Mouse (Mus musculus): ENCODE data around the gene Srsf2. TPM values are rescaled to one million over a fixed set of nuclear protein-coding genes. Genes with fewer than 3 reads are reported as not detected.
"Not testable (repeated sequence)": the region's sequence is repeated elsewhere in the genome, so short reads cannot be mapped to it uniquely, and the experiment has no call there.

Gene Srsf2
- total RNA-seq, 2 experiments from 2014 or later = 315 to 845 TPM

DNA sequence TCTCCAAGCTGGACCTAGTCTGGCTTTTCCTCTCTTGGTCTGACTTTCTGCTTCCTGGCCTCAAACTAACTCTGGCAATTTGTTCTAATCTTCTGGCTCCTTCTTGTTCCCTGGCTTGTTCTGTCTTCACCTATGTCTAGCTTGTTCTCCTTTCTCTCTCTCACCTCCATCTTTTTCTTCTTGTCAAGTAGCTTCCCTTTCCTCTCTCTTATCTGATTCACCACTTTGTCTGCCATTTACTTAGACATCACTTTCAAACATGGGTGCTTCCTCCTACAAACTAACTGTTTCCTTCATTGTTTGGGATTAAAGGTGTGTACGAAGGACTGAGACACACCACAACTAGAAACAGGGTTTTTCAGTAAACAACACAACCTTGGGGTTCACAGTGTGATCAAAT, 17.9 kb downstream of the Srsf2 start:
- ATAC-seq (ENCODE audit: poor library complexity, severe bottlenecking) = no peak

DNA sequence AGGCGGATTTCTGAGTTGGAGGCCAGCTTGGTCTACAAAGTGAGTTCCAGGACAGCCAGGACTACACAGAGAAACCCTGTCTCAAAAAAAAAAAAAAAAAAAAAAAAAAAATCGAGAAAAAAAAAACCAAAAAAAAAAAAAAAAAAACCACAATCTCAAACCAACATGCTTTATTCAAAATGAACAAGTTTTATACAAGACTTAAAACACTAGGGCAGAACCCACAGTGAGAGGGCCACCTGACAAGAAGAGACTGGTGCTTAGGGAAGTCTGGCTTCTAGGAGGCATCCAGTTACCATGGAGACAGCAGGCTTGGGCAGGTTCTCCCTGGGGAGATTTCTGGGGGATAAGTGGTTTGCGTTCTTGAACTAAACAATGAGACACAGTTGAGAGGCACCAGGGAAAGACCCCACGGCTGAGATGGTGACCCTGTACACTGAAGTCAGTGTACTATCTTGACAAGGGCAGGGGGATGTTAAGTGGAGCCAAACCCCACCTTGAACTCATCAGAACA, 20.7 kb downstream of the Srsf2 start:
- ATAC-seq (ENCODE audit: poor library complexity, severe bottlenecking) = no peak

DNA sequence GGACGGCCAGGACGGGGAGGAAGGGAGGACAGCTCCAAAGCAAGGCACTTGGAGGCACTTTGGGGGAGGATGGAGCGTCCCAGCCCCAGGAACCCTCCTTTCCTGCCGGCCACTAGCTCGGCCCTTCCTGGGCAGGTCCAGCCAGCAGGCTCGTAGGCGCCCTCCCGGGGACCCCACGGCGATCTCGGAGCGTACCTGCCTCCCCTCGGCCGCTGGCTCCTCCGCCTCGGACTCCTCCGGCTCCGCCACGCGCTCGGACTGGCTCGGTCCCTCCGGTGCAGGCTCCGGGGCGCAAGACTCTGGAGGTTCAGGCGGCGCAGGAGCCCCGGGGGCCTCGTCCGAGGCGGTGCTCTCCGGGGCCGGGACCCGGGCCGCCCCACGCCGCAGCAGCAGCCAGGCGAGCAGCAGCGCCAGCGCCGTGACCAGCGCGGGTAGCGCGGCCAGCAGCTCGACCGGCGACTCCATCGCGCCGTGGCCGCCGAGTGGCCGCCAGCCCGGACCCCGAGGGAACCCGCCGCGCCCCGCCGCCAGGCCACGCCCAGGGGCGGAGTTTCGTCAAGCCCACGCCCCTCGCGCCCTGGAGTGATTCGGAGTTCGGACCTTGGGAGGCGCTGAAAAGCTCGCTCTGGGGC, 25.2 kb downstream of the Srsf2 start, which contains the start of gene Mxra7:
TSS of gene Mxra7 (minus strand) at position 513 of the 632 bp plus-strand sequence.
- ATAC-seq (ENCODE audit: poor library complexity, severe bottlenecking) = peak; percentile 82

DNA sequence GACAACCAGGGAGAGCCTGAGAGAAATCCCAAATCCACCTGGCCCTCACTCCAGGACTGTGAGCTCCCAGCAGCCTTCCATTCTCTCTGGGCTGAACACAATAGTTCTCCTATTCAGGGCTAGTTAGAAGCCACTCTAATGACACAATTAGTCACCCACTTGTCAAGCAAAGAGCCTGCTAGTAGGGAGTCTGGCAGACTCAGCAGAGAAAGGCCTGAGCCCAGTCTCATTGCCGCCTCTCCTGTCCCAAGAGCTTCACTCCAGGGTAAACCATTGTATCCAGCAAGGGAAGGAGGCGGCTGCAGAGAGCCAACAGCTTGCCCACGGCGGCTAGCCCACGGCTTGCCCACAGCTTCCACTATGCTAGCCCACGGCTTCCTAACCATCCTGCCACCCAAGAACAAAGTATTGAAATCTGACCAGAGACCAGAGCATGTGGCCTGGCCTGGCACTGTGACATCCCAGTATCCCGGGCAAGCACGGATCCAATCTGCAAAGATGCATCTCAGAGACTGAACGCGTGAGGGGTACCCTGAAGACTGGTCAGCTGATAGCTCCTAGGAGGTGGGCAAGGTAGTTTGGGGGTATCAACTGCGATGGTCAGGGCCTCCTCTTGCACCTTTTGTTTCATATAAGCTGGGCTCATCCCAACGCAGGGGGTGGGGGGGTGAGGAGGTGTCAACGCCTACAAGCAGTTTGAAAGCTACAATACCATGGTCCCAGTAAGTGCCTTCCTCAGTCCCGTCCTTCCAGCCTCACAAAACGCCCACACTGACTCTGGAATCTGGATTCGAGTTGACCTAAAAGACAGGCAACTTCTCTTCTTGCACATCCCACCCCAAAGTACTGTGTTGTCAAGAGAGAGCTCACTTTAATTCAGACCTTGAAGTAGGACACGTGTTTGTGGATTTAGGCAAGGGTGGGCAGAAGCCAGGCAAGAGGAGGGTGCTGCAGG, 26.1 kb downstream of the Srsf2 start:
- ATAC-seq (ENCODE audit: poor library complexity, severe bottlenecking) = no peak

DNA sequence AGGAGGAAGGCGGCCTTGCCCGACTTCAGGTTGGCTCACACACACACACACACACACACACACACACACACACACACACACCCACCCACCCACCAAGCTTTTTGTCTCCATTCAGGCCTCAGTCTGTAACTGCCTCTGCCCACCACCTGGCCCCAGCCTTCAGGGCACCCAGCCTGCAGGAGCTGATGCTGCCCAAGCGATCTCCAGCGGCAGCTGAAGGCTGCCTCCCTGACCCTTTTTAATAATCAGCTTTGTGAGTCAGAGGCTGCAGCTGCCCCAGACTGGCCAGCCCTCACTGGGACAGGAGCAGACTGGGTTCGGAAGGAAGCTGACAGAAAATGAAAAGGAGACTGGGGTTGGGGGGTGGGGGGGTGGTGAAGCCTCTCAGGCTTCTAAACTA, 27.7 kb downstream of the Srsf2 start:
- ATAC-seq (ENCODE audit: poor library complexity, severe bottlenecking) = no peak

DNA sequence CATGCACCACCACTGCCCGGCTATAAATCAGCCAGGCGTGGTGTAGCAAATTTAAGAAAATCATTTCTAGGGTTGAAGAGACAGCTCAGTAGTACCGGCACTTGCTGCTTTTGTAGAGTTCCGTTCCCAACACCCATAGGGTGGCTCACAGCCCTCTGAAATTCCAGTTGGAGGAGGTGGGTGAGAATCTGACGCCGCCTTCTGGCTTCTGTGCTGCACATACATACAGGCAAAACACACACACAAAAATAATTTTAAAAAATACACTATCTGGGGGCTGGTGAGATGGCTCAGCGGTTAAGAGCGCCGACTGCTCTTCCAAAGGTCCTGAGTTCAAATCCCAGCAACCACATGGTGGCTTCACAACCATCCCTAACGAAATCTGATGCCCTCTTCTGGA, 29.0 kb downstream of the Srsf2 start:
- not testable (repeated sequence) for ATAC-seq (ENCODE audit: poor library complexity, severe bottlenecking)

DNA sequence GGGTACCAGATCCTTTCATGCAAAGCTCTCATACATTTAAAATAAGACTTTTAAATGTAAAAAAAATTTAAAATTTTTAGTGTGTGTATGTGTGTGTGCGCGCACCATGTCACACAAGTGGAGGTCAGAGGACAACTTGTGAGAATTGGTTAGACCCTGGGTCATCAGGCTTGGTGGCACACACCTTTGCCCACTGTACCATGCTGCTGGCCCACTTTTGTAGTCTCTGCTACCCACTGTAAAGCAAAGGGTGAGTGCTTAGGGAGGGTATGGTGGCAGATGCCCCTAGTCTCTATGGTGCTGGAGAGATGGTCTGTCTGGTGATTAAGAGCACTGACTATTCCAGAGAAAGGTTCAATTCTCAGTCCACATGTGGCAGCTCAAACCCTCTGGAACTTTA, 29.6 kb downstream of the Srsf2 start:
- no peak for ATAC-seq (ENCODE audit: poor library complexity, severe bottlenecking)

DNA sequence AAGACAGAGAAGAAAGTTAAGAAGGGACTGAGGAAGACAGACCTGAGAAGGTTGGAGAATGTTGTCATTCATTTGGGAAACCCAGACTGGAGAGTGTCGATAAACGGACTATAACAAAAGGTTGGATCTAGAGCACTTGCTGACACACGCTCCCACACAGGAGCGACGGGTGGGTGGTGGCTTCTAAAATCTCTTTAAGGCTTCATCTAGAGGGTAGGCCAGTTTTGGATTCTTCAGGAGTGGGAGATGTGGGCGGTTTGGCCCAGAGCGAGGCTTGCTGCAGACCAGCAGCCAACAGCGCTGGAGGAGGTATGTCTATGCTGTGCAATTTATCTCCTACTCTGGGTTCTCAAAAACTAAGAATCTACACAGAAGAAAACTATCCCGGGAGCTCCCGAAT, 30.3 kb downstream of the Srsf2 start:
- no peak for ATAC-seq (ENCODE audit: poor library complexity, severe bottlenecking)

DNA sequence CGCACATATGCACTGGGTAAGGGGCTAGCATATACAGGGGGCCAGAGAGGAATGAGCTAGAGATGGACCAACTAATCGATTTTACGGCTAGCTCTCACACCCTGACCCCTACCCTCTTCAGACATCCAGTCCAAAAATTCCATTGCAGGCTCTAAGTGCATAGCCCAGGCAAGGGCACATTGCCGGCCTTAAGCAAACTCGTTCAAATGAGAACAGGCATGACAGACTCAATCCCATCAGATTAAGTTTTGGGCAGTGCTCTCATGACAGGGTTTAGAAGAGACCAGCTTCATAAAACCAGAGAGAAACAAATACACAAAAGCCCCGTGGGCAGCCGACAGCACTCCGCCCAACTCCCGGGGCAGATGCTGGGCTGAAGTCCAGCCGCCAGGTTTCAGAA, 30.7 kb downstream of the Srsf2 start:
- ATAC-seq (ENCODE audit: poor library complexity, severe bottlenecking) = no peak

DNA sequence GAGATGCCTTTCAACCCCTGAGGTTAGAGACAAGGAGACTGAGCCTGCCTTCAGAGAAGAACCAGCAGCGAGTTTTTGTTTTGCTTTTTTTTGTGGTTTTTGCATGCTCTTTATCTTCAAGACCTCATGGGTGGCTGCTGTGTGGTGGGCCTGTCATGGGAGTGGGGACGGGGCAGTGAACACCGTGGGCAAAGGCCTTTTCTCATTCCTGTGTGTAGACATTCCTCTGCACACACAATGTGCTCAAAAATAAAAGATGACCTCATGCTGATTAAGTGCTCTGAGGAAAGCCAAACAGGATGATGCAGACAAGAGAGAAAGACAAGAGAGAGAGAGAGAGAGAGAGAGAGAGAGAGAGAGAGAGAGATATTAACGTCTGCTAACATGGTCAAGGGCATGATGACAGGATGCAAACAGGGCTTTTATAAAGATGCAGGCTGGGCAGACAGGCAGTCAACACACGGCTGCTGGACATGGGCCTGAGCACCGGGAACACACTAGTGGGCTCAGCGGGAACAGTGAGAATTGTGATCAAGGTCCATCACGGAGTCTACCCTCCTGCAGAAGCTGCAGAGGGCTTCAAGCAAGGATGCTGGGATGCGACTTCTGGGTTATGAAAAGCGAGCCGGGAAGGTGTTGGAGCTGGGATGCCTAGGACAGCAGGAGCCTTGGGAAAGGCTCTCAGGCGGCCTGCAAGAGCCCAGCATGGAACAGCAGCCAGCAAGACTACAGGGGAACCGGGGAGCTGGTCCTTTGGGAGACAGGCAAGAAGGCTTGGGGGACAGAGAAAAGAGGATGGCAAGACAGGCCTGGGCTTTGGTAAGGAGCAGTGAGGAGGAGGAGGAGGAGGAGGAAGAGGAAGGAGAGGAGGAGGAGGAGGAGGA, 31.6 kb downstream of the Srsf2 start:
- ATAC-seq (ENCODE audit: poor library complexity, severe bottlenecking) = no peak

DNA sequence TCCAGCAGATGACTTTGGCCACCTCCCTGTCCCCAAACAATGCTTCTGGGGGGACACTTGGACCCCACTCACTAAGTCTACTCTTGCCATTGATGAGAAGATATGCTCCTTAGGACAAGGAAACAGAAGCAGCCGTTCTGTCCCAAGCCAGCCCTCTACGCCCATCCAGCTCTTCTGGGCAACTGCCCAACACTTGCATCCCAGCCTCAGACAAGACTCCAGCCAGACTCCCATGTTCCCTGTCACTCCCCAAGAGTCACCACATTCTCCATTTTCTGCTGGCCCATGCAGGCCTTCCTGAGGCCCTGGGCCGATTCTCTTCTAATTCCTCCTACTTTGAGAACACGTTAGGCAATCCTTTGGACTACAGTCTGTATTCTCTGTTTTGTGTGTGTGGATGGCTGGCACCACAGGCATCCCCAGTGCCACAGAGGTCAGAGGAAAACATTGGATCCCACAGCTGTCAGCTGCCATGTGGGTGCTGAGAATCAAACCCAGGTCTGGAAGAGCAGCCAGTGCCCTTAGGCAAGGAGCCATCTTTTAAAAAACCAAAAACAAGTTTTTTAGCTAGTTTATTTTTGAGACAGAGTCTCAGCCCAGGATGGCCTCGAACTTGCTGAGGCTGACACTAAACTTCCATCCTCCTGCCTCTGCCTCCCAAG, 32.8 kb downstream of the Srsf2 start:
- no peak for ATAC-seq (ENCODE audit: poor library complexity, severe bottlenecking)

DNA sequence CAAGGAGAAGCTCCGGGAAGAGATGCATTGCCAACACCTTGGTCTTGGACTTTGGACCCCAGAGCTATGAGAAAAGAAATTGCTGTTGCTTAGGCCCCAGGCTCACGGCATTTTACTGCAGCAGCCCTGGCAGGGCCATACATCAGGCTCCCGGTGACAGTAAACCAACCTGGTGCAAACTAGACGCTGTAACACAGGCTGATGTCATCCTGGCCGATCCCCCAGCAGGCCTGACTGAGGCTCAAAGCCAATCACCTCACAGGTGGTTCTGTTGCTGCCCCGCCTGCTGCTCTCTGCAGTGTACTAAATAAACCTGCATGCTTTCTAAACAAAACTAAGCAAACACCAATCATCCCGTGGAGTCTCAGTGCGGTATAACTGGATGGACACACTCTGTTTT, 34.2 kb downstream of the Srsf2 start:
- no peak for ATAC-seq (ENCODE audit: poor library complexity, severe bottlenecking)

DNA sequence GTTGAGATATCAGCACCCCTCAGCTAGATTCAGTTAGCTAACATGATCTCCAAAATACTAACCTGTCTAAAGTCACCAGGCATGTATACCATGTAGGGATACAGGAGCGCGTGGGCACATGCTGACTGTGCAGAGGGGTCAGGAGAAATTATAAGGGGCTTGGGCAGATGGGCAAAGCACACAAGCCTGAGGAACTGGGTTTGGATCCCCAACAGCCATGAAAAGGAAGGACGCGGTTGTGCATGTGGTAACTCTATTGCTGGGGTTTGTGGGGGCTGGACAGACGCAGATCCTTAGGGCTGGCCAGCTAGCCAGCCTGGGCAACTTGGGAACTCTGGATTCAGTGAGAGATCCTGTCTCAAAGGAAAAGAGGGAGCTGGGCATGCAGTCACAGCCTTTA, 35.3 kb downstream of the Srsf2 start:
- ATAC-seq (ENCODE audit: poor library complexity, severe bottlenecking) = no peak

DNA sequence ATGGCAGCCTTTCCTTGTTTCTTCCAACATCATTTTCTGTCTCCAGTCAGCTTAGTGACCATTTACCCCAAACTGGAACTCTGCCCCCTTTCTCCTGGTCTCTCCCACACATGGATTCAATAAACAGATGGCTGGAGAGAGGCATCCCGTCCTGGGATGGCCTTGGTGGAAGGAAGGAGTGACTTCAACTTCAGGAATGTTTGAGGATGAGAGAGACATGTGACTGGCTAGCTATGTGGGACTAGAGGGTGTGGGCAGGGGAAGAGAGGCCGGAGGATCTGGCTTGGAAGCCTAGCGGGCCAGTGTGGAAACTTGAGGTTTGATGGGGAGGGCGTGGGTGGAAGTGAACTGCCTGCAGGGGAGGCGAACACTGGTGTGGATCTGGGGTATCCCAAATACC, 36.1 kb downstream of the Srsf2 start:
- ATAC-seq (ENCODE audit: poor library complexity, severe bottlenecking) = no peak

DNA sequence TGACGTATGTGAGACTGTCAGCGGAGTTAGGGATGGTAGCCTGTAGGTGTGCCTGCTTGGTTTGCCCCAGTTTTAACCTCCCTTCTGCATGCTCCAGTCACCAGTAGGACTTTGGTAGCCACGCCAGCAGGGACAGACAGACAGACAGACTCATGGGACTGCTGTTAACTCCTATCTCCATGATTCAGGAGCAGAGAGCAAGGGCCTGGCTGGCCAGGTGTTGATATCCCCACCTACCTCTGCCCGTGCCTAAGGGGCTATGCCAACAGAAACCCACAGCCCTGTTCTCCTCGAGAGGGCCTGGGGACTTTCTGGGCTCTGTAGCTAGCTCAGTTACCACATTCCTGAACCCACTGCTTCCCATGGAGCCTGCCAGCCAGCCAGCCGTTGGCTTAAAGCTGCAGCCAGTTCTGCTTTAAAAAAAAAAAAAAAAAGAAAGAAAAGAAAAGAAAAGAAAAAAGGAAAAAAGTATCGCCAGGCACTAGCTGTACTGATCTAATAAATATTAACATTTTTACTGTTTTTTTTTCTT, 37.9 kb downstream of the Srsf2 start:
- no peak for ATAC-seq (ENCODE audit: poor library complexity, severe bottlenecking)

DNA sequence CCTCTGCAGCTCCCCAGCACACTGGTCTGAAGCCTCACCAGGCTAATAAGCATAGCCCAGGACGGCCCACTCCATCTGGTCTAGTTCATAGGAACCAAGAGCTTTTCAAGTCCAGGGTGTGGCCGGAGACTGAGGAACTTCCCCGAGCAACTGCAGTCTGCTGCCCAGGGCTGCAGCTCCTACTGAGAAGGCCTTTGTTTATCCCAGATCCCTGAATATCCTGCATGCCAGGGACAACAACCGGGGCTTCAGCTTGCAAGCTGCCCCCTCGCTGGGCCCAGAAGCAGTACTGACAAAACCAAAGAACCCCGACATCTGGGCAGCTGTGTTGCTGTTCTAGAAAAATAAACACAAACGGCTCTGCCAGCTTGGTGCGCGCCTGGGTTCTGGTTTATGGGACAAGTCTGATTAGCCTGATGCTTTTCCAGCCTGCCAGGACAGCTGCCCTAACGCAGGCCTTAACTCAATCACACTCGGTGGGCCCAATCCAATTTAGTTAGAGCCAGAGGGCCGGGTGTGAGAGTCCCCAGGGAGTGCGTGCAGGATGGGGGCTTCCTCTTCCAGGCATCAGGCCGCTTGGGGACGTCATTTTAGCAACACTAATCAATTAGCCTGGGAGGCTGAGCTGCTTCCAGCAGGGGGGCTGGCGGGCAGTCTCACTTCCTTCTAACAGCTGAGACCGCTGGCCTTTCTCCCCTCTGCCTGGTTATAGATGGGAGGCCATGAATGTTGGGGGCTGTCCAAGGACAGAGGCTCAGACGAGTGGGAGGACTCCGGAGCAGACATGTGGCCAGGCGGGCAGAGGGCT, 38.6 kb downstream of the Srsf2 start:
- ATAC-seq (ENCODE audit: poor library complexity, severe bottlenecking) = peak; percentile 44

DNA sequence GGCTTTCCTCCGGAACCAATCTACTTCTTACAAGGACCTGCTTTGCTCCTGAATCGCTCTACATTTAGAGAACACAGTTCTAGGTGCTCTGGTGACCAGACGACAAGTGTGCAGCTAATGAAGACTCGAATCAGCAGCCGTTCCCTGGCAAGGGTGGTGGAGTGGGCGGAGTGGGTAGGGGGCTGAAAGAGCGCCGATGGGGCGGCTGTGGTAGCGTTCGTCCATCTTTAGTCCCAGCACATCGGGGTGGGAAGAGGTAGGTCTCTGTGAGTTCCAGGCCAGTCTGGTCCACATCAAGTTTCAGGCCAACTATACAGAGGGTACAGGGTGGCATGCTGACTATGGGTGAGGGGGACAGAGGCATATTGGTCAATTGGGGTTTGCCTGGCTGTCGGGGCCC, 39.3 kb downstream of the Srsf2 start:
- no peak for ATAC-seq (ENCODE audit: poor library complexity, severe bottlenecking)

DNA sequence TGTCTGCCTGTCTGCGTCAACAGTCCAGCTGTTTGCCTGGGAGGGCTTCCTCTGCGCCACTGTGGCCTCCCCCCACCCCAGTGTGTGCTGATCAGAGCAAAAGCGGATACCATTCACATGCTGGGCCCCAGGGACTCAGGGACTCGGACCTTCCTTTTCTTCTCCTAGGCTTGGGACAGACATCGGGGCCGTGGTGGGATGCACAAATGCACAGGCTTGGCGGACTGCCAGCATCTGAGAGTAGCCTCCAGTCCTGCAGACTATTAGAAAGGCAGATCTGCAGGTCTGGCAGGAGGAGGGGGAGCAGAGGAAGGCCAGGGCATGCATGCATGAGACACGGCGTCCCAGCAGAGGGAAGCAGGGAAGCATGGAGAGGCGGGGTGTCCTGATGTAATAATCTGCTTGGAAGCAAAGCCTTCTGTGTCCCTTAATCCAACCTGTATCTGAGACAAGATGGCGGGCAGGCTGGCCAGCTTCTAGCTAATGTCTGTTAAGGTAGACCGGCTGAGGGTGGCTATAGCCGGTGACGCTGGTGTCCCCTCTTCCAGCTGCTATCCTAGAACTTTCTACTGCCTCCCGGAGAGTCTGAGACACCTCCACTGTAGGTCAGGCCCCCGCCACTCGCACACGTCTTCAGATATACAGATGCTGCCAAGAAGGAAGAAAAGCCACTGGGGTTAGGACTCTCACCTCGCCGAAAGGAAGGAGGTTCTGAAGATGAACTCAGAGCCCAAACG, 39.9 kb downstream of the Srsf2 start:
- no peak for ATAC-seq (ENCODE audit: poor library complexity, severe bottlenecking)
